Mouse (Mus musculus): ENCODE results near the gene Sema3e. TPM values are rescaled to one million over a fixed set of nuclear protein-coding genes. Genes with fewer than 3 reads are reported as not detected.

Sema3e gene
- polyA plus RNA-seq, 1 experiment = 0.47 TPM

- no peaks in the 10 kb centered on the region for H3K36me3 ChIP-seq (ENCODE audit: control insufficient read depth, insufficient read depth, low read length)
- no peaks in the 10 kb centered on the region for H3K4me1 ChIP-seq (ENCODE audit: control insufficient read depth, insufficient read depth, low read length)
- no peak overlapping the region for H3K27ac ChIP-seq (ENCODE audit: control insufficient read depth, insufficient read depth, low read depth, low read length)
- no peak overlapping the region for H3K4me3 ChIP-seq (ENCODE audit: control insufficient read depth, low read depth, low read length)
- TF ChIP-seq POLR2A (IDR thresholded peaks at IDR 0.05; ENCODE audit: control insufficient read depth, low read depth, low read length) (no peak), CTCF (IDR thresholded peaks at IDR 0.05; ENCODE audit: control insufficient read depth, insufficient read depth, insufficient replicate concordance, low read depth, low read length) (no peak)
- no peaks in the 10 kb centered on the region for H3K27me3 ChIP-seq (ENCODE audit: control insufficient read depth, insufficient read depth, low read length)
These were observed 82.3 kb downstream of the Sema3e start for GRCm38 (mm10) chr5:14107365-14107764.

- TF ChIP-seq POLR2A (IDR thresholded peaks at IDR 0.05; ENCODE audit: control insufficient read depth, low read depth, low read length) (no peak), CTCF (IDR thresholded peaks at IDR 0.05; ENCODE audit: control insufficient read depth, insufficient read depth, insufficient replicate concordance, low read depth, low read length) (no peak)
- H3K4me1 ChIP-seq (ENCODE audit: control insufficient read depth, insufficient read depth, low read length) = no peaks in the 10 kb centered on the region
- H3K27me3 ChIP-seq (ENCODE audit: control insufficient read depth, insufficient read depth, low read length) = no peaks in the 10 kb centered on the region
These were observed 83.9 kb downstream of the Sema3e start for GRCm38 (mm10) chr5:14109001-14109400.

GRCm38 (mm10) chr5:14111401-14111800 lies 86.3 kb downstream of the Sema3e start:
- Histone ChIP-seq H3K36me3 (ENCODE audit: control insufficient read depth, insufficient read depth, low read length) (no peaks in the 10 kb centered on the region), H3K4me3 (ENCODE audit: control insufficient read depth, low read depth, low read length) (no peak overlapping the region), H3K27ac (ENCODE audit: control insufficient read depth, insufficient read depth, low read depth, low read length) (no peak overlapping the region), H3K27me3 (ENCODE audit: control insufficient read depth, insufficient read depth, low read length) (no peaks in the 10 kb centered on the region), H3K4me1 (ENCODE audit: control insufficient read depth, insufficient read depth, low read length) (no peaks in the 10 kb centered on the region)
- TF ChIP-seq CTCF (IDR thresholded peaks at IDR 0.05; ENCODE audit: control insufficient read depth, insufficient read depth, insufficient replicate concordance, low read depth, low read length) (no peak), POLR2A (IDR thresholded peaks at IDR 0.05; ENCODE audit: control insufficient read depth, low read depth, low read length) (no peak)

More at GRCm38 (mm10) chr5:14109001-14109400, 83.9 kb downstream of the Sema3e start:
- H3K27ac ChIP-seq (ENCODE audit: control insufficient read depth, insufficient read depth, low read depth, low read length) = no peak overlapping the region
- H3K36me3 ChIP-seq (ENCODE audit: control insufficient read depth, insufficient read depth, low read length) = no peaks in the 10 kb centered on the region
- H3K4me3 ChIP-seq (ENCODE audit: control insufficient read depth, low read depth, low read length) = no peak overlapping the region; the same call in 1 of the 2 replicates

GRCm38 (mm10) chr5:14121902-14122301 lies 96.8 kb downstream of the Sema3e start:
- no peaks in the 10 kb centered on the region for H3K27me3 ChIP-seq (ENCODE audit: control insufficient read depth, insufficient read depth, low read length)
- no peaks in the 10 kb centered on the region for H3K36me3 ChIP-seq (ENCODE audit: control insufficient read depth, insufficient read depth, low read length)
- no peak overlapping the region for H3K27ac ChIP-seq (ENCODE audit: control insufficient read depth, insufficient read depth, low read depth, low read length)
- no peaks in the 10 kb centered on the region for H3K4me1 ChIP-seq (ENCODE audit: control insufficient read depth, insufficient read depth, low read length)
- H3K4me3 ChIP-seq (ENCODE audit: control insufficient read depth, low read depth, low read length) = no peak overlapping the region
- no peak for TF ChIP-seq CTCF (IDR thresholded peaks at IDR 0.05; ENCODE audit: control insufficient read depth, insufficient read depth, insufficient replicate concordance, low read depth, low read length)
- no peak for TF ChIP-seq POLR2A (IDR thresholded peaks at IDR 0.05; ENCODE audit: control insufficient read depth, low read depth, low read length)

GRCm38 (mm10) chr5:14126591-14126990 lies 101.5 kb downstream of the Sema3e start:
- TF ChIP-seq POLR2A (IDR thresholded peaks at IDR 0.05; ENCODE audit: control insufficient read depth, low read depth, low read length) (no peak), CTCF (IDR thresholded peaks at IDR 0.05; ENCODE audit: control insufficient read depth, insufficient read depth, insufficient replicate concordance, low read depth, low read length) (no peak)
- H3K27me3 ChIP-seq (ENCODE audit: control insufficient read depth, insufficient read depth, low read length) = no peaks in the 10 kb centered on the region
- H3K4me1 ChIP-seq (ENCODE audit: control insufficient read depth, insufficient read depth, low read length) = no peaks in the 10 kb centered on the region
- H3K4me3 ChIP-seq (ENCODE audit: control insufficient read depth, low read depth, low read length) = no peak overlapping the region
- no peaks in the 10 kb centered on the region for H3K36me3 ChIP-seq (ENCODE audit: control insufficient read depth, insufficient read depth, low read length)
- H3K27ac ChIP-seq (ENCODE audit: control insufficient read depth, insufficient read depth, low read depth, low read length) = no peak overlapping the region

- Histone ChIP-seq H3K27ac (ENCODE audit: control insufficient read depth, insufficient read depth, low read depth, low read length) (no peak overlapping the region), H3K27me3 (ENCODE audit: control insufficient read depth, insufficient read depth, low read length) (no peaks in the 10 kb centered on the region), H3K4me3 (ENCODE audit: control insufficient read depth, low read depth, low read length) (no peak overlapping the region), H3K4me1 (ENCODE audit: control insufficient read depth, insufficient read depth, low read length) (no peaks in the 10 kb centered on the region), H3K36me3 (ENCODE audit: control insufficient read depth, insufficient read depth, low read length) (no peaks in the 10 kb centered on the region)
- TF ChIP-seq POLR2A (IDR thresholded peaks at IDR 0.05; ENCODE audit: control insufficient read depth, low read depth, low read length) (no peak), CTCF (IDR thresholded peaks at IDR 0.05; ENCODE audit: control insufficient read depth, insufficient read depth, insufficient replicate concordance, low read depth, low read length) (no peak)
These were observed 110.9 kb downstream of the Sema3e start for GRCm38 (mm10) chr5:14135929-14136328.

GRCm38 (mm10) chr5:14138725-14139124 lies 113.6 kb downstream of the Sema3e start:
- Histone ChIP-seq H3K4me1 (ENCODE audit: control insufficient read depth, insufficient read depth, low read length) (no peaks in the 10 kb centered on the region), H3K27ac (ENCODE audit: control insufficient read depth, insufficient read depth, low read depth, low read length) (no peak overlapping the region), H3K36me3 (ENCODE audit: control insufficient read depth, insufficient read depth, low read length) (no peaks in the 10 kb centered on the region), H3K27me3 (ENCODE audit: control insufficient read depth, insufficient read depth, low read length) (no peaks in the 10 kb centered on the region), H3K4me3 (ENCODE audit: control insufficient read depth, low read depth, low read length) (no peak overlapping the region)
- TF ChIP-seq CTCF (IDR thresholded peaks at IDR 0.05; ENCODE audit: control insufficient read depth, insufficient read depth, insufficient replicate concordance, low read depth, low read length) = no peak
- no peak for TF ChIP-seq POLR2A (IDR thresholded peaks at IDR 0.05; ENCODE audit: control insufficient read depth, low read depth, low read length)

GRCm38 (mm10) chr5:14162579-14162978 lies 137.5 kb downstream of the Sema3e start:
- Histone ChIP-seq H3K4me3 (ENCODE audit: control insufficient read depth, low read depth, low read length) (no peak overlapping the region), H3K27me3 (ENCODE audit: control insufficient read depth, insufficient read depth, low read length) (no peaks in the 10 kb centered on the region), H3K27ac (ENCODE audit: control insufficient read depth, insufficient read depth, low read depth, low read length) (no peak overlapping the region), H3K36me3 (ENCODE audit: control insufficient read depth, insufficient read depth, low read length) (no peaks in the 10 kb centered on the region), H3K4me1 (ENCODE audit: control insufficient read depth, insufficient read depth, low read length) (no peaks in the 10 kb centered on the region)
- TF ChIP-seq CTCF (IDR thresholded peaks at IDR 0.05; ENCODE audit: control insufficient read depth, insufficient read depth, insufficient replicate concordance, low read depth, low read length) (no peak), POLR2A (IDR thresholded peaks at IDR 0.05; ENCODE audit: control insufficient read depth, low read depth, low read length) (no peak)

All from testis, adult 2 months (tissue).